Comparison of ENCODE assay signal across 9 mouse cellular contexts in genomic region chr3:108411026-108411753, GRCm38 (mm10). TPM values are rescaled to one million over a fixed set of nuclear protein-coding genes. Genes with fewer than 3 reads are reported as not detected.
DNase-seq lines count a peak whose midpoint lies in the region; ATAC-seq lines count a peak whose summit lies in the region.
"Had no signal": no experiment of that assay in that cellular context is flagged by ENCODE, and none has a peak within 500 bp of the region (broad histone marks: within the 10 kb centered on the region; RNA-seq: fewer than 3 reads in every experiment).

No protein-coding gene starts in this region.

- H3K27ac ChIP-seq in hindbrain, embryonic 14.5 days = peak overlapping the region; percentile 96
- H3K27ac ChIP-seq in limb, embryonic 15.5 days = peak overlapping the region; percentile 17; the same call in 1 of the 2 replicates

- DNase-seq in cerebellum, postnatal 10 days = peak; percentile 60 to 72
- no peak for DNase-seq in cerebellum, adult 11 months
- DNase-seq in NIH3T3 (ENCODE audit: low read depth) = peak; percentile 27
- no peak for DNase-seq in hindbrain, embryonic 14.5 days (ENCODE audit: low spot score)
- DNase-seq in adrenal gland, adult 8-10 months = no peak
- no peak for DNase-seq in layer of hippocampus, adult 9-10 months (ENCODE audit: low spot score)
- DNase-seq in gastrocnemius, postnatal 36 days = no peak
- DNase-seq: B cell, adult 2 months had no signal

- peaks cover 59% of the 10 kb centered on the region for H3K4me1 ChIP-seq in hindbrain, embryonic 14.5 days (replicated peaks; ENCODE audit: control insufficient read depth, insufficient read depth, low read length)
- peaks cover 36% of the 10 kb centered on the region for H3K4me1 ChIP-seq in limb, embryonic 15.5 days

- H3K4me3 ChIP-seq in hindbrain, embryonic 14.5 days (replicated peaks; ENCODE audit: low read length) = peak overlapping the region; percentile 28
- peak overlapping the region; percentile 1; the same call in 1 of the 2 replicates for H3K4me3 ChIP-seq in limb, embryonic 15.5 days

- H3K9ac ChIP-seq in hindbrain, embryonic 14.5 days = peak overlapping the region; percentile 63
- H3K9ac ChIP-seq in limb, embryonic 15.5 days = no peak overlapping the region

- ATAC-seq in hindbrain, embryonic 14.5 days (ENCODE audit: low FRiP score) = peak; percentile 7; the same call in 1 of the 2 replicates
- no peak for ATAC-seq in limb, embryonic 15.5 days (ENCODE audit: insufficient number of reproducible peaks, low FRiP score, low TSS enrichment, low read depth)

- peak overlapping the region; percentile 85 for H3K4me2 ChIP-seq in hindbrain, embryonic 14.5 days (replicated peaks)
- H3K4me2 ChIP-seq in limb, embryonic 15.5 days = peak overlapping the region; percentile 22; the same call in 1 of the 2 replicates

- H3K36me3 ChIP-seq in hindbrain, embryonic 14.5 days (replicated peaks; ENCODE audit: control insufficient read depth, insufficient read depth) = peaks cover 38% of the 10 kb centered on the region
- peaks cover 33% of the 10 kb centered on the region for H3K36me3 ChIP-seq in limb, embryonic 15.5 days

- intact Hi-C loops in gastrocnemius, postnatal 36 days (cut with DNase I) = no loop called here

- 3% methylated on average over 5 of the region's 5 CpGs for WGBS in hindbrain, embryonic 14.5 days
- 61% methylated on average over 5 of the region's 5 CpGs for WGBS in limb, embryonic 15.5 days

- no peaks in the 10 kb centered on the region for H3K27me3 ChIP-seq in hindbrain, embryonic 14.5 days (ENCODE audit: control insufficient read depth, insufficient read depth, low read length)
- H3K27me3 ChIP-seq in limb, embryonic 15.5 days = peaks cover 5% of the 10 kb centered on the region; the same call in 1 of the 2 replicates

- no peaks in the 10 kb centered on the region for H3K9me3 ChIP-seq in hindbrain, embryonic 14.5 days (ENCODE audit: control insufficient read depth, low read length)
- 0 out of 2 replicates have a peak, but pooled peaks cover 13% of the 10 kb centered on the region for H3K9me3 ChIP-seq in limb, embryonic 15.5 days

RNA-seq across cellular contexts. Expression of gene Celsr2, which starts 4.2 kb away (rescaled TPM):
- polyA plus RNA-seq in hindbrain, embryonic 14.5 days (2014; fragmentation: Nextera tagmentation; extraction: Ambion mirVana) = 39.4 and 49.7 TPM in 2 replicates
- polyA plus RNA-seq in limb, embryonic 15.5 days (2015; fragmentation: Nextera tagmentation; extraction: Ambion mirVana) = 11.7 and 11.9 TPM in 2 replicates
- 10 to 100 TPM in 2 of 4 experiments, 1 to 10 TPM in 2; 6.5 to 14.6 (median 9.5) TPM for total RNA-seq in adrenal gland, adult 8-10 months (2022)
- total RNA-seq in gastrocnemius, postnatal 36 days (2021) = 1 to 10 TPM; 6.4 to 8.2 TPM

RNA-seq across cellular contexts. Expression of gene Psrc1, which starts 27.6 kb away (rescaled TPM):
- polyA plus RNA-seq in hindbrain, embryonic 14.5 days (2014; fragmentation: Nextera tagmentation; extraction: Ambion mirVana) = 5.6 and 9.6 TPM in 2 replicates
- polyA plus RNA-seq in limb, embryonic 15.5 days (2015; fragmentation: Nextera tagmentation; extraction: Ambion mirVana) = 37.8 and 40.2 TPM in 2 replicates
- 1 to 10 TPM; 1.6 to 4.8 (median 3.0) TPM for total RNA-seq in adrenal gland, adult 8-10 months (2022)
- under 1 TPM; 0.26 to 0.32 TPM for total RNA-seq in gastrocnemius, postnatal 36 days (2021)

RNA-seq across cellular contexts. Expression of gene Sars, which starts 33.8 kb away (rescaled TPM):
- 207 and 222 TPM in 2 replicates for polyA plus RNA-seq in hindbrain, embryonic 14.5 days (2014; fragmentation: Nextera tagmentation; extraction: Ambion mirVana)
- 115 and 123 TPM in 2 replicates for polyA plus RNA-seq in limb, embryonic 15.5 days (2015; fragmentation: Nextera tagmentation; extraction: Ambion mirVana)
- 100 to 1,000 TPM; 183 to 191 (median 186) TPM for total RNA-seq in adrenal gland, adult 8-10 months (2022)
- total RNA-seq in gastrocnemius, postnatal 36 days (2021) = 100 to 1,000 TPM; 114 to 119 TPM

RNA-seq across cellular contexts. Expression of gene Mybphl, which starts 46.5 kb away (rescaled TPM):
- 0.16 and 0.31 TPM in 2 replicates for polyA plus RNA-seq in hindbrain, embryonic 14.5 days (2014; fragmentation: Nextera tagmentation; extraction: Ambion mirVana)
- not detected in 2 replicates for polyA plus RNA-seq in limb, embryonic 15.5 days (2015; fragmentation: Nextera tagmentation; extraction: Ambion mirVana)
- total RNA-seq in adrenal gland, adult 8-10 months (2022) = not detected
- total RNA-seq in gastrocnemius, postnatal 36 days (2021) = not detected

Comparison
In these comparisons a context has a peak if more than half of its experiments do, and no peak if none do; other contexts are left out.
1. DNase-seq: peak in cerebellum, postnatal 10 days (2 of 2) and NIH3T3 (single experiment); none in cerebellum, adult 11 months (single experiment), hindbrain, embryonic 14.5 days (single experiment), adrenal gland, adult 8-10 months (single experiment), layer of hippocampus, adult 9-10 months (single experiment) and gastrocnemius, postnatal 36 days (0 of 2).